Mouse (Mus musculus): ENCODE measurements around the gene Tjp1.

Gene Tjp1

GRCm38 (mm10) chr7:65367386-65368245, 160.0 kb downstream of the Tjp1 start:
- in situ Hi-C loops (cut with MboI; ENCODE audit: unreplicated experiment in 2 of 2) = no loop called here

DNA sequence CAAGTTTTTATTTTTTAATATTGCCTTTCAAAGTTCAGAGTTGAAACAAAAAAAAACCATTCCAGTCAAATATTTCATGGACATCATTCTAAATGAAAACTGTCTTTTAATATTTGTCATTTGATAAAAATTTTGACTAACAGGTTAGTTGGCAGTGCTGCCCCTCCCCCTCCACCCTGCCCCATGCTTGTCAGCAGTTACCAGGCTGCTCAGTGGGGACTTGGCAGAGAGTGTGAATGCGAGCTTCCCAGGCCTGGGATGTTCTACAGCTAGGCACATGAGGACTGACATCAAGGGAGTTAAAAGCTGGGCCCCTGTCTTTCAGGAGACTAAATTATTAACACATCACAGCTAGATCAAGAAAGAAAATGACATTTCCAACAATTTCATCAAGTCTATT, 161.4 kb downstream of the Tjp1 start:
- in situ Hi-C loops (cut with MboI; ENCODE audit: unreplicated experiment in 2 of 2) = no loop called here

- in situ Hi-C loops (cut with MboI; ENCODE audit: unreplicated experiment in 2 of 2) = no loop called here
Measured at GRCm38 (mm10) chr7:65365560-65365959, 162.0 kb downstream of the Tjp1 start.

DNA sequence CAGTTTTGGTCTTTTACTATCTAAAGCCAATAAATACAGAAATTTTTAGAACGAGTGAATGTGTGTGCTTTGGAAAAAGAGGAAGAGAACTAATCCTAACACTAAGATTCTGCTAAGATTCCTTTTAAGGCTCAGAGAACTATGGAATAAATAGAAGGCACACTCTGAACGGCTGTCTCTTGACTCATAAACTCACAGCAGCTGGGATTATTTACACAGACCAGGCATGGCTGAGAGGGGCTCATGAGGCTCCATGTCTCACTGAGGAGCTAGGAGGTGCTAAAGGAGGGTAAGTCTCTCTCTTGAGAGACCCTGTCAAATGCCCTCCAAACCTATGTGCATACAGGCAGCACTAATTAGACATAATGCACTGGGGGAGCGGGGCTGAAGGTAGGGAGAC, 167.3 kb downstream of the Tjp1 start:
- in situ Hi-C loops (cut with MboI; ENCODE audit: unreplicated experiment in 2 of 2) = no loop called here

- in situ Hi-C loops (cut with MboI; ENCODE audit: unreplicated experiment in 2 of 2) = no loop called here
Measured at GRCm38 (mm10) chr7:65359774-65360173, 167.8 kb downstream of the Tjp1 start.

- in situ Hi-C loops (cut with MboI; ENCODE audit: unreplicated experiment in 2 of 2) = no loop called here
Measured at GRCm38 (mm10) chr7:65357538-65357937, 170.0 kb downstream of the Tjp1 start.

GRCm38 (mm10) chr7:65356204-65356603, 171.4 kb downstream of the Tjp1 start:
- in situ Hi-C loops (cut with MboI; ENCODE audit: unreplicated experiment in 2 of 2) = no loop called here

GRCm38 (mm10) chr7:65354908-65355307, 172.7 kb downstream of the Tjp1 start:
- in situ Hi-C loops (cut with MboI; ENCODE audit: unreplicated experiment in 2 of 2) = no loop called here

- in situ Hi-C loops (cut with MboI; ENCODE audit: unreplicated experiment in 2 of 2) = no loop called here
Measured at GRCm38 (mm10) chr7:65350348-65351079, 177.1 kb downstream of the Tjp1 start.

DNA sequence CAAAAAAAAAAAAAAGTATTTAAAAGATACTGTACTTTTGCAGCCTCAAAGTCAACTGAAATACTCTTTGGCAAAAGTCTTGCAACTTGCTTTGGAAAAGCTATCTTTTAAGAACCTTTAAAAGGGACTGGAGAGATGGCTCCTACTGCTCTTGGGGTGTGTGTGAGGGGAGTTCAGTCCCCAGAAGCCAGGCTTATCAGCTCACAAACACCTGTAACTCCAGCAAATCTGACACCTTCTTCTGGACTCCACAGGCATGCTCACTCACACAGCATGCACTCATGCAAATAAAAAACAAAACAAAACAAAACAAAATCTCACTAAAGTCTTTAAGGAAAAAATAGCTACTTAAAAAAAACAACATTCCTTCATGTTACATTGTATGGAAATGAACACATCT, 179.0 kb downstream of the Tjp1 start:
- in situ Hi-C loops (cut with MboI; ENCODE audit: unreplicated experiment in 2 of 2) = no loop called here

GRCm38 (mm10) chr7:65345314-65345713, 182.3 kb downstream of the Tjp1 start:
- in situ Hi-C loops (cut with MboI; ENCODE audit: unreplicated experiment in 2 of 2) = no loop called here

DNA sequence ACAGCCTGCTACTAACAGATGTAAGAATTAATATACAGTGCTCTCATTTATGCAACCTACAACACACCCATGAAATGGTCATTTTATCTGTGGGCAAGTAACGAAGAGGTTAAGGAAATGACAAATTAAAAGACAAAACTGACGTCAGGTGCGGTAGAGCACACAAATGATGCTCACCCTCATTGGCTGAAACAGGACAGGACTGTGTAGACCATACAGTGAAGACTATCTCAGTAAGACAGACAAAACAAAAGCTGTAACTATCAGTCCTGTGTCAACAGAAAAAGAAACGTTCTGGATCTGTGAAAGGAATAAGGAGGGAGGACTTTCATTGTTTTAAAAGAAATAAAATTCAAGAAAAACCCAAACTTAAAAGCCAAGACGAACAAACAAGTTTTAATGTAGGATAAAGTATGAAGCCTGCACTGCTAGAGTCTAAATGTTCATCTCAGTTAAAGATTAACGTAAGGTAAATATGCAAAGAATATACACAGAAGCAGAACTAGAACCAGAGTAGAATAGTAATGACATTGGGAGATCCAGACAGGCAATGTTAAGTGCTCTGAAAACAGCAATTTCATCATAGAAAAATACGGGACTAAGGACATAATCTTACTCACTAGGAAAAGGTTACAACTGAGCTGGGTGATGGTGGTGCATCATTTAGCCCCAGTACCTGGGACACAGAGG, 189.9 kb downstream of the Tjp1 start:
- in situ Hi-C loops (cut with MboI; ENCODE audit: unreplicated experiment in 2 of 2) = no loop called here

DNA sequence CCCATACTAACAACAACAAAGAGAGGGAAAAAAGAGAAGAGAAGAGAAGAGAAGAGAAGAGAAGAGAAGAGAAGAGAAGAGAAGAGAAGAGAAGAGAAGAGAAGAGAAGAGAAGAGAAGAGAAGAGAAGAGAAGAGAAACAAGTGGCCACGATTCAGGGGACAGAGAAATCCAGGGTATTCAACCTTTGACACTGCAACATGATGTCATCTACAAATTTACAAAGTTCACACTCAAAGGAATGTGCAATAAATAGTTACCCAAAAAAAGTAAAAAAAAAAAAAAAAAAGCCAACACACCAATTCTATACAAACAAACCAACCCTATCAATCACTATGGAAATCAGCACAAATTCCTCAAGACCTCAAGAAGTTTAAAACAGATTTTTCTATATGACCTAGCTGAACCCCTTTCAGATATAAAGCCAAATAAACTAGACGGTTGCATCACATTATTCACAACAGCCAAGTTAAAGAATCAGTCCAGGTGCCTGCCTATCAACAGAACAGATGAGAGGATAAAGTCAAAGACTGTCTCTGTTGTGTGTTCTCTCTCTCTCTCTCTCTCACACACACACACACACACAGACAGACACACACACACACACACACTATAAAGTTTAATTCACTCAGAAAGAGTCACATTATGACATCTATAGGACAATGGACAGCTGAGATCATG, 194.4 kb downstream of the Tjp1 start:
- in situ Hi-C loops (cut with MboI; ENCODE audit: unreplicated experiment in 2 of 2) = loop anchor here in 1 of 2 experiments (5.0 kb wide), 1 partner anchor 294 kb away; no protein-coding TSS in a partner anchor

DNA sequence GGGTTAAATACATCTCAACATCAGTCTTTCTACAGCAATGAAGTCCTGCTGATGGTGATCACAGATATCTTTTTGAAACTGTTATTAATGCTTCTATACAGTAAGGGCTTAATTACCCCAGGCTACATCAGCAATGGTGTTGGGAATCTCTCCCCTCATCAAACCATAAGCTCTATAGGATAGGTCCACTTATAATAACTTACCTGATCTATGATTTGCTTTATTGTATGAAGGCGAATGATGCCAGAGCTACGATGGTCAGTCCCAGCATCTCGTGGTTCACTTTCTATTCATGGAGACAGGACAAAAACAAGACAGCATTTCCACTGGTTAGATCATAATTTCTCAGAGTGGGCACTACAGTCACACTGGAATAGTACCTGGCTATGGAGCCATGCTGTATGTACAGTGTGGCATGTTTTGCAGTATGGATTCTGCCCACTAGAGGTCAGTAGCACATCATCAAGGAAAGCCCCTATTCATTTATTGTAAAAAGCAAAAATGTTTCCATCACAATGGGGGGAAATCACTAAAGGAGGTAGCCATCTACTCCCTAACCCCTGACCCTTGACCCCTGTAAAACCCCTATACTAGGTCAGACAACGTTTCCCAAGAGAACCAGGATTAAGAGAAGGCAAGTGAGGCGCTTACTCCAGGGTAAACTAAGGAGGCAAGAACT, 208.4 kb downstream of the Tjp1 start:
- in situ Hi-C loops (cut with MboI; ENCODE audit: unreplicated experiment in 2 of 2) = loop anchor here (5.0 to 25.0 kb wide), 7 partner anchors 203 to 1346 kb away; partner anchors contain the start of genes Snrpa1 (in 2 of the 2) and Tarsl2 (in 1 of the 2)

DNA sequence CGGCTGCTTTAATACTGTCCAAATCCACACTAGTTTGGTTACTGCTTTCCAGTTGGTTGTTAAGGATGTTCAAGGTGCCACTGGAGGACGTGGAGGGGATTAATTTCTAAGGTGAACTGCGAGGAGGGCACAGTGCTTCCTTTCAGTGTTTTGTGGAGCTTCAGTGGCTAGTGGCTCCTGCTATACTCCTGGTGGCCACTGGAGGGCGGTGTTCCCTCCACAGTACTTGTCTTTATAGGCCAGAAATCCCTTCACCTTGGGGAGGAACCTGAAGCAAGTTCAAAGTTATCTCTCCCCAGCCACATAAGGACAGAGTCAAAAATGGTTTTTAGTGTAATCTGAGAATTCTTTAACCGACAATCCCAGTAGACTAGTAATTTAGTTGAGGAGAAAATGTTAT, 210.2 kb downstream of the Tjp1 start:
- in situ Hi-C loops (cut with MboI; ENCODE audit: unreplicated experiment in 2 of 2) = loop anchor here (5.0 to 25.0 kb wide), 7 partner anchors 205 to 1347 kb away; partner anchors contain the start of genes Snrpa1 (in 2 of the 2) and Tarsl2 (in 1 of the 2)

DNA sequence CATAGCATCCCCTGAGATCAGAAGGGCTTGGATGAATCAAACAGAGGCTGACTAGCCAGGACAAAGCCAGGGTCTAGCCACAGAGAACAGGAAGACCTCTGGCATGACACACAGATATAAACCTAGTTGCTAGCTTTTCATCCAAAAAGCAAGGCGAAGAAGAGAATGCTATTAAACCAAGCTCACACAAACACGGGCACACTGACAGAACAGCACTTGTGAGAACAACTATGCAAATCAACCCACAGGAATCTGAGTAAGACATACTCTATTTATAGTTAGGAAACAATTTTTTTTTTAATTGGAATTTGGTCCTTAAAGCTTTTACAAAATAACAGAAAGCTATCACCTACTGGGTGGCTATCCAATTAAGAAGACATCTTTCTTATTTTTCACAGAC, 212.4 kb downstream of the Tjp1 start:
- in situ Hi-C loops (cut with MboI; ENCODE audit: unreplicated experiment in 2 of 2) = loop anchor here (5.0 to 25.0 kb wide), 7 partner anchors 207 to 1350 kb away; partner anchors contain the start of genes Snrpa1 (in 2 of the 2) and Tarsl2 (in 1 of the 2)

DNA sequence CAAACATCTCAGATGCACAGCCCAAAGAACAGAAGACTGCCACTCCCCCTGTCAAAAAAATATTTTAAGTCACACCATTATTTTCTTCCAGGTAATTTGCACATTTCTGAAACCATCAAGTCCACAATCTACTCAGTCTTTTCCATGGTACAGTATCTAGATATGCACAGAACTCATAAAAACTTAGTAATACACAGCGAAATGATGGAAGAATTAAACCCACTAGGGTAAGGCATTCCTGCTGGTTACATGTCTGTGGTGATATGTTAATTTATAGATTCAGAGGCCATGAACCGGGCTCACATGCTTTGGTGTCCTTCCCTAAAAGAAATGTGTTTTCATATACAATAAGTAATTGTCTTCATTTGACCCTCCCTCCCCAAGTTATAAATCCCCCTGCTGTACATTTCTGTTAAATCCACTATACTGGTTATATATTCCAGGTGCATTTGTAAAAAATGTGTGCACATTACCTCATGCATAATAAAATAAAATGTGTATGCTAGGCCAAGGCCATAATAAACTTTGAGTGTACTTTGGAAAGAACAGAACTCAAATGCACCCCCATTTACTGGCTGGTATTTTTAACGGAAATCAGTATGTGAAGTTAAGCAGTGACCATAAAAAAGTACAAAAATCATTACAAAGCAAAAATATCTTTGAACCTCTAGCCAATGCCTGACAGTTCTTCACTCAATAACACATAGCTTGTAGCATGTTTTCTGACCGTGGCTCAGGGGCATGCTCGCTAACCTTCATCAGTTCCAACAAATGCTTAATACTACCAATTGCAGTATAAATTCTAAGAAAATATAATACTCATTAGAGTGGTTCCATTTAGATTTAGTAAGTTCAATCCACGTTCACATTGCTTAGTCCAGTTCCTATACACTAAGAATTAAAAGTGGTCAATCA, 230.6 kb downstream of the Tjp1 start:
- in situ Hi-C loops (cut with MboI; ENCODE audit: unreplicated experiment in 2 of 2) = no loop called here

- in situ Hi-C loops (cut with MboI; ENCODE audit: unreplicated experiment in 2 of 2) = no loop called here
Measured at GRCm38 (mm10) chr7:65282886-65283285, 244.7 kb downstream of the Tjp1 start.

DNA sequence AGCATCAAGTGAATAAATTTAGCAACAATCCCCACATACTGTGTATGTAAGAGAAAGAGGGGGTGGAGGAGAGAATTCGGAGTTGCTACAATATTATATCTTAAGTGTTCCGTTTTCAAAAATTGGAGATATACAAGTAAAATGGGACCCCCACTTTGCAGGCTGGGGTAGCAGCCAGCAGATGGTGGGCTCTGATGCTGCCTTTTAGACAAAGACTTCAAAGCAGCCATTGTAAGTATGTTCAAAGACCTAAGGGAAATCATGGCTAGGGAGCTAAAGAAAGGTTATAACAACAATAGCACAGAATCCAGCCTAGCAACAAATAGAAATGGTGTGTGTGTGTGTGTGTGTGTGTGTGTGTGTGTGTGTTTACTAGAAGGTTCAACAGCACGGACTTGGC, 245.6 kb downstream of the Tjp1 start:
- in situ Hi-C loops (cut with MboI; ENCODE audit: unreplicated experiment in 2 of 2) = no loop called here

All from v-Abl transformed pro-B cells (cell line).